Mouse (Mus musculus) ovary, postnatal 14 days (tissue): ENCODE measurements around the gene Duxbl2.
"Not testable (repeated sequence)": the region's sequence is repeated elsewhere in the genome, so short reads cannot be mapped to it uniquely, and the experiment has no call there.

ENCODE experiments used
- DNase-seq: peaks from one replicate; pipeline ENCODE4 v3.0.0; 2022; ENCODE audit warnings: low spot score

Gene Duxbl2

GRCm38 (mm10) chr14:26118150-26118549, at the start of gene Duxbl2:
TSS of gene Duxbl2 (plus strand) at chr14:26118349.
- not testable (repeated sequence) for DNase-seq

- not testable (repeated sequence) for DNase-seq
Observed at GRCm38 (mm10) chr14:26076620-26077390, 41.3 kb upstream of the Duxbl2 start.

DNA sequence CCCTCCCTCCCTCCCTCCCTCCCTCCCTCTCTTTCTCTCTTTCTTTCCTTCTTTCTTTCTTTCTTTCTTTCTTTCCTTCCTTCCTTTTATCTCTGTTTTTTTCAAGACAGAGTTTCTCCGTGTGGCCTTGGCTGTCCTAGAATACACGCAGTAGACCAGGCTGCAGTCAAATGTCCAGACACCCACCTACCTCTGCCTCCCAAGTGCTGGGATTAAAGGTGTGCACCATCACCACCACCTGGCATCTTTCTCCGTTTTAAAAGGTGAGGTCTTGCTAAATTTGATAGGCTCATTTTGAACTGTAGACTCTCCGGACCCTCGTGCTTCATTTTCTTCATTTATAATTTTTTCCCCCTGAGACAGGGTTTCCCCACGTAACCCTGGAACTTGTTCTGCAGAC, 36.9 kb upstream of the Duxbl2 start, which contains the start of gene Cphx2:
Cphx2 (plus strand) TSS at position 301 of the 400 bp plus-strand sequence.
- not testable (repeated sequence) for DNase-seq

DNA sequence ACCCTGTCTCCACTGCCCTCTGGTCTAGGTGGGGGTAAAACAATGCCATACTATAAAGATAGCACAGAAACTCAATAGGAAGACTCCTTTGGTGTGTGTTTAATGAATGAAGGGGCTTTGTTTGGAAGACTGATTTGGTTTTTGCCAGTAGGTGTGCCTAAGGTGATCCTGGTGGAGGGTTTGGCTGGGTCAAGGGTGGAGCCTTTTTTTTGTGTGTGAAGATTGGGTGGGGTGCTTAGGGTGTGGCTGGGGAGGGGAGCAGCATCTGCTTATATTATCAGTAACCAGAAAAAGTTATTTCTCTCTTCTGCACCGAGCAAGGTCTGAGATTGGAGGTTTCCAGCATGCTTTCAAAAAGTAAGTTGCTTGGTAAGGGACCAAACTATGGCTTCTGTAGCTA, 36.2 kb upstream of the Duxbl2 start, which contains the start of gene Cphx3:
Cphx3 (plus strand) TSS at position 301 of the 400 bp plus-strand sequence.
- DNase-seq = not testable (repeated sequence)

- not testable (repeated sequence) for DNase-seq
Observed at GRCm38 (mm10) chr14:26097622-26098021, 20.5 kb upstream of the Duxbl2 start.

DNA sequence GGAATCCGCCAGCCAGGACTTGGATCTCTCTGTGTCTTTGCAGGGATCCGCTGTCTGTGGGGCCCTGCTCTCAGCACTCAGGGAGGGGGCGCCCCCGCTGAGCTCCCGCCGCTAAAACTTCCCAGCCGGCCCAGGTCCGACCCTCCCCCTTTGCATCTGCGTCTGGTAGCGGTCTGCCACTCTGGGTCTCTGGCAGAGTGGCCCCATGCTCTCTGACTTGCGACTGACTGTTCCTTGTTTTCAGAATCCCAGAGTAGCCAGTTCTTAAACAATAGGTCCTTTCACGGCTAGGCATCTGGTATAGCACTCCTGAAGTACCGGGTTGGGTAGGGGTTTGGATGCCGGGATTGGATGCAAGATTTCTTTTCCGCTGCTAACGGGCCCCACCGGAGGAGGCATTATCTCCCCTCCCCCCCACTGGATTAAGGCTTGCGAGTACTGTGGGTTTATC, 426 bp downstream of the Duxbl2 start:
- DNase-seq = not testable (repeated sequence)

- DNase-seq = not testable (repeated sequence)
Observed at GRCm38 (mm10) chr14:26119095-26119494, 946 bp downstream of the Duxbl2 start.

GRCm38 (mm10) chr14:26147095-26147494, 28.9 kb downstream of the Duxbl2 start:
- not testable (repeated sequence) for DNase-seq

DNA sequence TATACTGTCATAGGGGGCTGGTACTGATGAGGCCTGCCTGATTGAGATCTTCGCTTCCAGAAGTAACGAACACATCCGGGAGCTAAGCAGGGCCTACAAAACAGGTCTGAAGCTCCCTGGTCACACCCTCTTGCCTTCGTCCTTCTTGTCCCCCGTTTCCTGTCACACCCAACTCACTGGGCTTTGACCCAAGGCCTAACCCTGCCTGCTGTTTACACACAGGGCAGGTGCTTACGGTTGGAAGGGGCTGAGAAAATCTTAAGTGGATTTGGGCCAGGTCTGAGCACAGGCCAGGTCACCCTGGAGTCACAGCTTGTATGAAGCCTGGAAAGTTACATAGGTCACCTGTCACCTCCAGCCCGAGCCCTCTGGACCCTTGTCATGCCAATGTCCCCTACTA, 37.9 kb downstream of the Duxbl2 start:
- not testable (repeated sequence) for DNase-seq

GRCm38 (mm10) chr14:26161156-26161555, 43.0 kb downstream of the Duxbl2 start:
- not testable (repeated sequence) for DNase-seq

DNA sequence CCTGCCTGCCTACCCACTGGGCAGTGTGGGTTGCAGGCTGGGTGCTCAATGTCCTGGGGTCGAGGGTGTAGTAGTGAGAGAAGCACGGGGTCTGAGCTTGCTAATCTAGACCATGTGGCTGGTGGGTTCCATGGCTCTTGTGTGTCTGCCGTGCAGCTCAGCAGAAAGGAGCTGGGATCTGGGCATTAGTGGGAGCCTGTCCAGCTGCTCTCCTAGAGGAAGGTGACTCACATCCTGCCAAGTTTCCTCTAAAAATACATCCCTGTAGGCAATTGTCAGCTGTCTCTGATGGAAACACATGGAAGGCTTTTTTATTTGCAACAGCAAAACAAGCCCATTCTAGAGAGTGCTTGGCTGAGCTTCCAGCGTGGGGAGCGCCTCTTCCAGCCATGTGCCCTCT, 44.3 kb downstream of the Duxbl2 start:
- not testable (repeated sequence) for DNase-seq

DNA sequence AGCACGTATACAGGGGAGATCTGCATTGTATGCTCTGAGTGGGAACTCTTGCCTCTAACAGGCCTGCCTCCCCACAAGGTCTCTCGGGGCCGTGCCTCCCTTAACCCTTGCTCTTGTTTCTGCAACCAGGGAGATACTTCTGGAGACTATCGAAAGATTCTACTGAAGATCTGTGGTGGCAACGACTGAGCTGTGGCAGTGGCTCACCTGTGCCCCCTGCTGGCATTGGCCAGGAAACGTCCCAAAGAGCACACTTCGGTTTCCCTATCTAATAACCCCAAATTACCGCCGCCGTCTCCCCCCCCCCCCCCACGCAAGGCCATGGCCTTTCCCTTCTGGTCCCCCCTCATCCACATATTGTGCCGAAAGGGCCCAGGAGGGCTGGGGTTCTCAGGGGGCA, 47.1 kb downstream of the Duxbl2 start:
- DNase-seq = not testable (repeated sequence)

- not testable (repeated sequence) for DNase-seq
Observed at GRCm38 (mm10) chr14:26173955-26174354, 55.8 kb downstream of the Duxbl2 start.

GRCm38 (mm10) chr14:26175028-26175427, 56.9 kb downstream of the Duxbl2 start:
- not testable (repeated sequence) for DNase-seq
